ENCODE assay signal across 17 mouse cellular contexts in the genomic region with DNA sequence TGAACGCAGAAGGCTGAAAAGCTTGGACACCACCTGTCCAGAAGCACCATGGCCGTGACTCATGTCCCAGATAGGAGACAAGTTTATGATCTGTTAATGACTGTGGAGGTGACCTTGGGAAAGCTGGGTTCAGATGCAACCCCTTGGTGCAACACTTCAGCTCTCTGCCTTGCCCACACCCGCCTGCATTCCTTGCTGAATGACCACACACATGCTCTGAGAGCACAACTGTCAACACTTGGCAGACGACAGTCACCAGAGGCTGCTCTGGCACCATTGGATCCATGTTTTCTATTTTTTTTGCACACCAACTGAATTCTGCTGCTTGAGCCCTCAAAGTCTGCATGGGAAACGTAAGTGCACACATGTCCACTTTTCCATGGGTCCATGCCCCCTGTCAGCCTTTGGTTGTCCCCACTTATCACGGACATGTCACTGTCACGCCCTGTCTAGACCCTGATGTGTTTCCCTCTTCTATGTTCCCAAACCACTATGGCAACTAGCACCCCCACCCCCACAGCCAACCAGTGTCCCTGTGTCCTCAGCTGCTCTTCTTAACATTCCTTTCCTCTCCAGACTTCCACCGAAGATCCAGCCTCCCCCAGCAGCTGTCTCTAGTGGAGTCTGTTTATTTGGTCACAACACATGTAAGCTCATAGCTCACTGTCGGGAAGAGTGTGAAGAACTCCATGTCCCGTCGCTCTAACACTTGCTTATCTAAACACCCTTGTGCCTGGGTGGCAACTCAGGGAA. TPM values are rescaled to one million over a fixed set of nuclear protein-coding genes. Genes with fewer than 3 reads are reported as not detected.
A peak's percentile ranks its signal among the peaks of the same experiment; 100 is the strongest.
DNase-seq lines count a peak whose midpoint lies in the region; ATAC-seq and TF ChIP-seq lines count a peak whose summit lies in the region.
"Had no signal": no experiment of that assay in that cellular context is flagged by ENCODE, and none has a peak within 500 bp of the region (broad histone marks: within the 10 kb centered on the region; RNA-seq: fewer than 3 reads in every experiment).

No protein-coding gene starts in this region.

- no peaks in the 10 kb centered on the region for H3K27me3 ChIP-seq in heart, embryonic 13.5 days (replicated peaks)
- peaks cover 3% of the 10 kb centered on the region; the same call in 1 of the 2 replicates for H3K27me3 ChIP-seq in limb, embryonic 13.5 days
- H3K27me3 ChIP-seq: neural tube, embryonic 12.5 days had no signal

- no peaks in the 10 kb centered on the region for H3K36me3 ChIP-seq in heart, embryonic 13.5 days
- H3K36me3 ChIP-seq in limb, embryonic 13.5 days: no peaks in the 10 kb centered on the region
- H3K36me3 ChIP-seq: midbrain, embryonic 10.5 days; neural tube, embryonic 12.5 days had no signal

- TF ChIP-seq CTCF in lung, adult 2 months (IDR thresholded peaks at IDR 0.05; ENCODE audit: insufficient read depth, low read length): no peak

- no peaks in the 10 kb centered on the region for H3K4me1 ChIP-seq in lung, adult 2 months (ENCODE audit: control insufficient read depth, insufficient read depth, low read length)
- peaks cover 54% of the 10 kb centered on the region for H3K4me1 ChIP-seq in heart, embryonic 13.5 days
- H3K4me1 ChIP-seq in limb, embryonic 13.5 days: peaks cover 11% of the 10 kb centered on the region
- H3K4me1 ChIP-seq: midbrain, embryonic 10.5 days; neural tube, embryonic 12.5 days had no signal

- TF ChIP-seq POLR2A in lung, adult 2 months (IDR thresholded peaks at IDR 0.05; ENCODE audit: borderline replicate concordance, extremely low read depth, low read depth, low read length): no peak

- ATAC-seq in heart, embryonic 13.5 days (ENCODE audit: extremely low read depth, insufficient number of reproducible peaks, low FRiP score, low TSS enrichment): peak; percentile 75; the same call in 1 of the 2 replicates
- ATAC-seq in limb, embryonic 13.5 days (ENCODE audit: low FRiP score, low read depth): peak; percentile 66
- ATAC-seq: CD4-positive, CD25-positive, alpha-beta regulatory T cell, adult 4 months; hindbrain, embryonic 16.5 days; Patski had no signal

- H3K4me2 ChIP-seq in heart, embryonic 13.5 days: peak overlapping the region; percentile 39
- no peak overlapping the region for H3K4me2 ChIP-seq in limb, embryonic 13.5 days (replicated peaks)
- H3K4me2 ChIP-seq: liver, embryonic 11.5 days; neural tube, embryonic 12.5 days had no signal

- peak overlapping the region; percentile 86 for H3K27ac ChIP-seq in heart, embryonic 13.5 days (replicated peaks)
- no peak overlapping the region for H3K27ac ChIP-seq in limb, embryonic 13.5 days
- H3K27ac ChIP-seq: midbrain, embryonic 10.5 days; neural tube, embryonic 12.5 days had no signal

- no peak overlapping the region for H3K9ac ChIP-seq in heart, embryonic 13.5 days
- H3K9ac ChIP-seq in limb, embryonic 13.5 days: no peak overlapping the region
- H3K9ac ChIP-seq: neural tube, embryonic 12.5 days had no signal

- peak; percentile 27 to 53 for DNase-seq in lung, adult 18-20 months
- no peak for DNase-seq in lung, adult 2 months
- DNase-seq in skeletal muscle tissue, adult 2 months (ENCODE audit: low read depth, low spot score): peak; percentile 43
- DNase-seq in layer of hippocampus, postnatal 10 days (ENCODE audit: low spot score in 2 of 2): no peak
- DNase-seq in adrenal gland, adult 2 months: no peak
- no peak for DNase-seq in embryo, embryonic 10 days (ENCODE audit: low spot score)
- DNase-seq: adrenal gland, postnatal 25 days; cerebellum, adult 11 months; thymus, postnatal 4 days had no signal

- no peak overlapping the region for H3K4me3 ChIP-seq in lung, adult 2 months (replicated peaks; ENCODE audit: extremely low read depth, low read depth, low read length)
- H3K4me3 ChIP-seq in heart, embryonic 13.5 days: no peak overlapping the region
- no peak overlapping the region for H3K4me3 ChIP-seq in limb, embryonic 13.5 days
- H3K4me3 ChIP-seq: midbrain, embryonic 10.5 days; neural tube, embryonic 12.5 days had no signal

- 36% methylated on average over 11 of the region's 11 CpGs for WGBS in lung, adult 2 months
- 18% methylated on average over 11 of the region's 11 CpGs for WGBS in heart, embryonic 13.5 days
- WGBS in limb, embryonic 13.5 days: 49% methylated on average over 11 of the region's 11 CpGs

- H3K9me3 ChIP-seq in heart, embryonic 13.5 days: peaks cover 10% of the 10 kb centered on the region; the same call in 1 of the 2 replicates
- peaks cover 4% of the 10 kb centered on the region; the same call in 1 of the 2 replicates for H3K9me3 ChIP-seq in limb, embryonic 13.5 days

RNA-seq across cellular contexts. Expression of gene Pdzd2, which starts 10.0 kb away (rescaled TPM):
- 101 and 125 TPM in 2 replicates for polyA plus RNA-seq in lung, adult 2 months (2012; rRNA removed)
- polyA plus RNA-seq in heart, embryonic 13.5 days (2015; fragmentation: Nextera tagmentation; extraction: Ambion mirVana): 11.9 and 14.5 TPM in 2 replicates
- polyA plus RNA-seq in limb, embryonic 13.5 days (2015; fragmentation: Nextera tagmentation; extraction: Ambion mirVana): 28.6 TPM in 2 replicates
- total RNA-seq in layer of hippocampus, postnatal 10 days (2021): 10 to 100 TPM; 39.4 to 46.7 TPM
- total RNA-seq in adrenal gland, adult 2 months (2021): 10 to 100 TPM; 13.3 to 21.4 TPM
- polyA plus RNA-seq in adrenal gland, adult 2 months (2012; rRNA removed): 7.0 TPM in 2 replicates

Comparison
In these comparisons a context has a peak if more than half of its experiments do, and no peak if none do; other contexts are left out.
1. DNase-seq: peak in lung, adult 18-20 months (2 of 2) and skeletal muscle tissue, adult 2 months (single experiment); none in lung, adult 2 months (single experiment), layer of hippocampus, postnatal 10 days (0 of 2), adrenal gland, adult 2 months (single experiment) and embryo, embryonic 10 days (single experiment).